Mouse (Mus musculus) heart, postnatal 0 days (tissue): ENCODE data around the gene Mef2d.

Experiments used
- CTCF ChIP-seq: IDR thresholded peaks from 2 replicates; pipeline ENCODE4 v1.5.1; 2016; ENCODE audit warnings: antibody characterized with exemption, control low read depth, low read depth
- EP300 ChIP-seq: IDR thresholded peaks from 2 replicates; pipeline ENCODE4 v1.6.1; 2016; ENCODE audit warnings: antibody characterized with exemption, low read depth

DNA sequence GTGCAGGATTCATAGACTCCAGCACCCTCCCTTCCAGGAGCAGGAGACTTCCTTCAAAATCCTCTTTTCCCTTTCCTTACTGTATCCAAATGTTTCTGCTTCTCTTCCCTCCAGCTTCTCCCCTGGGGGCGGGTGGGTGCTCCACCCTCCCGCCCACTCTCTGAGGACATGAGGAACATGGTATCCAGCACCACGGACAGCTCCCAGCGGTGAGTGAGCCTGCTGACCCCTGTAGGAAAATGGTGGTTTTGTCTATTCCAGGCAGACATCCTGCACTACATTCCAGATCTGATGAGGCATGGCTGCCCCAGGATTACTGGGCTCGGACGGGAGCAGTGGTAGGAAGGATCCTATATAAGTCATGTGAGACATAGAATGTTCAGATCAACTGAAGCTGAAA lies 78.7 kb downstream of the Mef2d start:
- TF ChIP-seq EP300 (no peak), CTCF (peak; percentile 48)
